Mouse (Mus musculus) heart, embryonic 14.5 days (tissue): ENCODE measurements at regions not wholly inside any gene's neighbourhood (a gene's known extent, or its start where the extent isn't known, plus 50 kb on each side); places are given as distances from the start of the nearest gene placed in this dataset.

Experiments used
- ATAC-seq: fragments of 200-750 bp; cut with Nextera tagmentation; 2 replicates; pipeline ENCODE4 v1.8.0; 2017; ENCODE audit warnings: low read depth, moderate TSS enrichment; ENCODE audit not compliant: insufficient number of reproducible peaks, insufficient read depth, low FRiP score
- H3K27ac ChIP-seq, 2 experiments: fragments of 200-500 bp in 1 of 2; fragments of 300-500 bp in 1 of 2; sonication (generic) in 1 of 2; replicated peaks in 1 of 2; 2 replicates each; pipeline ENCODE4 v1.5.1; 2012 to 2014; ENCODE audit warnings: low read depth in 2 of 2, low read length in 2 of 2, control low read depth in 1 of 2, mild to moderate bottlenecking in 1 of 2, mixed read lengths in 1 of 2; ENCODE audit not compliant: control insufficient read depth in 1 of 2, insufficient read depth in 1 of 2
- H3K27me3 ChIP-seq: fragments of 300-500 bp; sonication (generic); 2 replicates; pipeline ENCODE4 v1.6.1; 2014; ENCODE audit warnings: mild to moderate bottlenecking, low read length, control low read depth; ENCODE audit not compliant: control insufficient read depth, insufficient read depth
- H3K36me3 ChIP-seq: fragments of 300-500 bp; sonication (generic); 2 replicates; pipeline ENCODE4 v1.6.1; 2014; ENCODE audit warnings: mild to moderate bottlenecking, control low read depth, low read length, mixed read lengths; ENCODE audit not compliant: control insufficient read depth, insufficient read depth
- H3K4me1 ChIP-seq, 2 experiments: fragments of 200-500 bp in 1 of 2; fragments of 300-500 bp in 1 of 2; sonication (generic) in 1 of 2; 2 replicates each; pipeline ENCODE4 v1.6.1; 2012 to 2014; ENCODE audit warnings: low read length in 2 of 2, control low read depth in 1 of 2, mixed read lengths in 1 of 2; ENCODE audit not compliant: control insufficient read depth in 2 of 2, insufficient read depth in 2 of 2
- H3K4me2 ChIP-seq: fragments of 300-500 bp; sonication (generic); 2 replicates; pipeline ENCODE4 v1.6.1; 2014; ENCODE audit warnings: mild to moderate bottlenecking, low read length
- H3K4me3 ChIP-seq, 2 experiments: fragments of 200-500 bp in 1 of 2; fragments of 300-500 bp in 1 of 2; sonication (generic) in 1 of 2; 2 replicates each; pipeline ENCODE4 v1.5.1; 2012 to 2014; ENCODE audit warnings: low read length in 2 of 2, mild to moderate bottlenecking in 2 of 2, control low read depth in 1 of 2, low read depth in 1 of 2, moderate library complexity in 1 of 2; ENCODE audit not compliant: control insufficient read depth in 1 of 2, insufficient read depth in 1 of 2
- H3K9ac ChIP-seq: fragments of 300-500 bp; sonication (generic); 2 replicates; pipeline ENCODE4 v1.6.1; 2014; ENCODE audit warnings: mild to moderate bottlenecking, low read length
- H3K9me3 ChIP-seq: fragments of 300-500 bp; sonication (generic); 2 replicates; pipeline ENCODE4 v1.6.1; 2016; ENCODE audit warnings: low read length, control low read depth; ENCODE audit not compliant: control insufficient read depth
- WGBS: fragments of 180-500 bp; shearing (Covaris S2); extraction: QIAGEN DNeasy Blood & Tissue Kit; methylation state at CpG from one replicate; pipeline ENCODE4 v1.1.7; 2014; 5-methylcytosine and 5-hydroxymethylcytosine counted together

- H3K27me3 ChIP-seq: no peaks in the 10 kb centered on the region
- no peak overlapping the region for H3K4me2 ChIP-seq
- 68% methylated on average over 6 of the region's 6 CpGs for WGBS
- H3K27ac ChIP-seq: no peak overlapping the region
- H3K9ac ChIP-seq: no peak overlapping the region
- no peaks in the 10 kb centered on the region for H3K9me3 ChIP-seq
- H3K36me3 ChIP-seq: no peaks in the 10 kb centered on the region
- no peaks in the 10 kb centered on the region for H3K4me1 ChIP-seq
- ATAC-seq: no peak
- H3K4me3 ChIP-seq: no peak overlapping the region
Observed at GRCm38 (mm10) chr6:16144538-16144937, 424.1 kb downstream of the Mdfic start.

- Histone ChIP-seq H3K9me3 (no peaks in the 10 kb centered on the region), H3K4me1 (no peaks in the 10 kb centered on the region), H3K4me2 (no peak overlapping the region), H3K36me3 (no peaks in the 10 kb centered on the region), H3K27me3 (no peaks in the 10 kb centered on the region), H3K4me3 (no peak overlapping the region), H3K9ac (no peak overlapping the region), H3K27ac (no peak overlapping the region)
- ATAC-seq: no peak
- WGBS: 76% methylated on average over 3 of the region's 3 CpGs
Observed at GRCm38 (mm10) chr6:16150535-16150934, 430.1 kb downstream of the Mdfic start.

GRCm38 (mm10) chr6:16151478-16151877, 431.0 kb downstream of the Mdfic start:
- H3K4me1 ChIP-seq: no peaks in the 10 kb centered on the region
- no peaks in the 10 kb centered on the region for H3K27me3 ChIP-seq
- H3K9me3 ChIP-seq: no peaks in the 10 kb centered on the region
- H3K4me2 ChIP-seq: no peak overlapping the region
- ATAC-seq: no peak
- no peak overlapping the region for H3K4me3 ChIP-seq
- H3K9ac ChIP-seq: no peak overlapping the region
- no peak overlapping the region for H3K27ac ChIP-seq
- no peaks in the 10 kb centered on the region for H3K36me3 ChIP-seq

GRCm38 (mm10) chr6:16152691-16153090, 432.2 kb downstream of the Mdfic start:
- no peak overlapping the region for H3K4me3 ChIP-seq
- H3K36me3 ChIP-seq: no peaks in the 10 kb centered on the region
- WGBS: 39% methylated on average over 6 of the region's 6 CpGs
- no peak overlapping the region for H3K4me2 ChIP-seq
- H3K27me3 ChIP-seq: no peaks in the 10 kb centered on the region
- no peak for ATAC-seq
- no peak overlapping the region for H3K27ac ChIP-seq
- H3K9ac ChIP-seq: no peak overlapping the region
- no peaks in the 10 kb centered on the region for H3K9me3 ChIP-seq
- no peaks in the 10 kb centered on the region for H3K4me1 ChIP-seq

- 78% methylated on average over 2 of the region's 2 CpGs for WGBS
- Histone ChIP-seq H3K36me3 (no peaks in the 10 kb centered on the region), H3K27me3 (no peaks in the 10 kb centered on the region), H3K9me3 (no peaks in the 10 kb centered on the region), H3K9ac (no peak overlapping the region), H3K4me3 (no peak overlapping the region), H3K4me2 (no peak overlapping the region), H3K27ac (no peak overlapping the region), H3K4me1 (no peaks in the 10 kb centered on the region)
- no peak for ATAC-seq
Observed at GRCm38 (mm10) chr6:16165012-16165411, 444.6 kb downstream of the Mdfic start.

GRCm38 (mm10) chr6:16171871-16172270, 451.4 kb downstream of the Mdfic start:
- Histone ChIP-seq H3K36me3 (no peaks in the 10 kb centered on the region), H3K27ac (no peak overlapping the region), H3K9ac (no peak overlapping the region), H3K4me3 (no peak overlapping the region), H3K4me1 (no peaks in the 10 kb centered on the region), H3K4me2 (no peak overlapping the region), H3K9me3 (no peaks in the 10 kb centered on the region), H3K27me3 (no peaks in the 10 kb centered on the region)
- WGBS: 92% methylated on average over 3 of the region's 3 CpGs
- ATAC-seq: no peak

GRCm38 (mm10) chr6:16177313-16177712, 456.9 kb downstream of the Mdfic start:
- 68% methylated on average over 5 of the region's 5 CpGs for WGBS
- ATAC-seq: no peak

GRCm38 (mm10) chr6:16187983-16188550, 467.6 kb downstream of the Mdfic start:
- Histone ChIP-seq H3K9ac (no peak overlapping the region), H3K27me3 (no peaks in the 10 kb centered on the region), H3K4me1 (no peaks in the 10 kb centered on the region), H3K4me3 (no peak overlapping the region), H3K36me3 (no peaks in the 10 kb centered on the region), H3K27ac (0 out of 4 replicates have a peak overlapping the region, but pooled peaks of 1 of the 2 experiments have one; percentile 24), H3K9me3 (no peaks in the 10 kb centered on the region), H3K4me2 (no peak overlapping the region)
- no peak for ATAC-seq
- WGBS: 46% methylated on average over 4 of the region's 4 CpGs

More at GRCm38 (mm10) chr6:16177313-16177712, 456.9 kb downstream of the Mdfic start:
- Histone ChIP-seq H3K4me3 (no peak overlapping the region), H3K4me2 (no peak overlapping the region), H3K27ac (no peak overlapping the region), H3K9me3 (no peaks in the 10 kb centered on the region), H3K27me3 (no peaks in the 10 kb centered on the region), H3K4me1 (no peaks in the 10 kb centered on the region), H3K36me3 (no peaks in the 10 kb centered on the region), H3K9ac (no peak overlapping the region)
